Comparison of ENCODE assay signal across 8 mouse cellular contexts in the genomic region with DNA sequence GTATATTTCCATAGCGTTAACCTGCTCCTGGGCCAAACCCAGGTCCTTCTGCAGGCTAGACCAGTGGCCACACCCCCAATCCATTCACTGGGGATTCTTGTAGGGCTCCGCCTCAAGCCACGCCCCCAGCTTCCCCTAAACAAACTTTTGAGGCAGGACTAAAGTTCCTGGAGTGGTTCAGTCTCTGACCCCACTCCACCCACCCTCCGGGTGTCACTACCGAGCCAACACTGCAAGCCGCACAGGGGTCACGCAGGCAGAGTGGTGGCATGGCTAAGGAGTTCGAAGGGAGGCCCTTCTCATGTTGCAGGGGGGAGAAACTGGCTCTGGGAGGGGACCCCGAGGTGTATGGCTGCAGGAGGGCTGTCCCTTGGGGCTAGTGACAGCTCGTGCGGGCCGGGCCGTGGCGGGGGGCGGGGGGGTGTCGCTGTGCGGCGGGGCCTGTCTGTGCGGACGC. TPM values are rescaled to one million over a fixed set of nuclear protein-coding genes. Genes with fewer than 3 reads are reported as not detected.
DNase-seq lines count a peak whose midpoint lies in the region; ATAC-seq and TF ChIP-seq lines count a peak whose summit lies in the region.

No protein-coding gene starts in this region.

- H3K36me3 ChIP-seq in embryonic facial prominence, embryonic 15.5 days: no peaks in the 10 kb centered on the region
- no peaks in the 10 kb centered on the region for H3K36me3 ChIP-seq in heart, embryonic 13.5 days
- no peaks in the 10 kb centered on the region for H3K36me3 ChIP-seq in kidney, postnatal 0 days (ENCODE audit: insufficient read depth, low read length)
- no peaks in the 10 kb centered on the region for H3K36me3 ChIP-seq in lung, embryonic 16.5 days (ENCODE audit: control insufficient read depth, insufficient read depth, low read length)

- under 1% methylated on average over 20 of the region's 20 CpGs for WGBS in embryonic facial prominence, embryonic 15.5 days
- WGBS in heart, embryonic 13.5 days: 2% methylated on average over 19 of the region's 20 CpGs
- 1% methylated on average over 20 of the region's 20 CpGs for WGBS in kidney, postnatal 0 days
- 0% methylated on average over 18 of the region's 20 CpGs for WGBS in lung, embryonic 16.5 days
- 2% methylated on average over 20 of the region's 20 CpGs for WGBS in olfactory bulb, adult 2 months

- peak overlapping the region; percentile 94 for H3K27ac ChIP-seq in embryonic facial prominence, embryonic 15.5 days (replicated peaks)
- peak overlapping the region; percentile 97 for H3K27ac ChIP-seq in heart, embryonic 13.5 days (replicated peaks)
- H3K27ac ChIP-seq in kidney, postnatal 0 days: peak overlapping the region; percentile 97
- peak overlapping the region; percentile 98 for H3K27ac ChIP-seq in lung, embryonic 16.5 days (ENCODE audit: low read length)
- peak overlapping the region; percentile 75 for H3K27ac ChIP-seq in olfactory bulb, adult 2 months (ENCODE audit: insufficient read depth, low read depth, low read length)

- DNase-seq in B cell, adult 2 months: peak; percentile 83 to 84
- peak; percentile 45 to 73 for DNase-seq in adrenal gland, postnatal 4 days (ENCODE audit: low spot score in 2 of 2)
- peak; percentile 96 for DNase-seq in kidney, postnatal 0 days (ENCODE audit: low spot score)
- DNase-seq in thymus, postnatal 10 days (ENCODE audit: low spot score in 2 of 2): peak; percentile 63 to 68

- peak overlapping the region; percentile 90 for H3K4me2 ChIP-seq in embryonic facial prominence, embryonic 15.5 days (replicated peaks)
- H3K4me2 ChIP-seq in heart, embryonic 13.5 days: peak overlapping the region; percentile 93
- H3K4me2 ChIP-seq in kidney, postnatal 0 days (ENCODE audit: low read length): peak overlapping the region; percentile 87
- H3K4me2 ChIP-seq in lung, embryonic 16.5 days (ENCODE audit: low read depth, low read length): peak overlapping the region; percentile 98

- no peak for TF ChIP-seq POLR2A in olfactory bulb, adult 2 months (IDR thresholded peaks at IDR 0.05; ENCODE audit: insufficient read depth, low read depth, low read length)

- H3K4me3 ChIP-seq in embryonic facial prominence, embryonic 15.5 days (replicated peaks): peak overlapping the region; percentile 64
- peak overlapping the region; percentile 81 for H3K4me3 ChIP-seq in heart, embryonic 13.5 days
- peak overlapping the region; percentile 81 for H3K4me3 ChIP-seq in kidney, postnatal 0 days (replicated peaks; ENCODE audit: low read depth, low read length)
- H3K4me3 ChIP-seq in lung, embryonic 16.5 days (ENCODE audit: low read length): peak overlapping the region; percentile 83
- peak overlapping the region; percentile 86 for H3K4me3 ChIP-seq in olfactory bulb, adult 2 months (ENCODE audit: insufficient read depth, low read depth, low read length)

- peak overlapping the region; percentile 60 for H3K9ac ChIP-seq in embryonic facial prominence, embryonic 15.5 days
- H3K9ac ChIP-seq in heart, embryonic 13.5 days: peak overlapping the region; percentile 93
- H3K9ac ChIP-seq in kidney, postnatal 0 days (ENCODE audit: low read depth, low read length): peak overlapping the region; percentile 86
- H3K9ac ChIP-seq in lung, embryonic 16.5 days (ENCODE audit: low read length): peak overlapping the region; percentile 86

- no peaks in the 10 kb centered on the region for H3K9me3 ChIP-seq in embryonic facial prominence, embryonic 15.5 days (replicated peaks)
- H3K9me3 ChIP-seq in heart, embryonic 13.5 days: no peaks in the 10 kb centered on the region
- no peaks in the 10 kb centered on the region for H3K9me3 ChIP-seq in kidney, postnatal 0 days (replicated peaks; ENCODE audit: low read length)
- H3K9me3 ChIP-seq in lung, embryonic 16.5 days (ENCODE audit: control insufficient read depth, low read length): no peaks in the 10 kb centered on the region

- TF ChIP-seq CTCF in kidney, postnatal 0 days (IDR thresholded peaks at IDR 0.05; ENCODE audit: low read depth): peak; percentile 15; the same call in 1 of the 2 replicates
- no peak for TF ChIP-seq CTCF in olfactory bulb, adult 2 months (IDR thresholded peaks at IDR 0.05; ENCODE audit: insufficient read depth, low read depth, low read length)

- no peaks in the 10 kb centered on the region for H3K27me3 ChIP-seq in embryonic facial prominence, embryonic 15.5 days
- peaks cover 16% of the 10 kb centered on the region; the same call in 1 of the 2 replicates for H3K27me3 ChIP-seq in heart, embryonic 13.5 days (replicated peaks)
- no peaks in the 10 kb centered on the region for H3K27me3 ChIP-seq in kidney, postnatal 0 days (ENCODE audit: insufficient read depth, low read length)
- H3K27me3 ChIP-seq in lung, embryonic 16.5 days (ENCODE audit: control insufficient read depth, insufficient read depth, low read depth, low read length): no peaks in the 10 kb centered on the region

- peak; percentile 21 for ATAC-seq in embryonic facial prominence, embryonic 15.5 days (ENCODE audit: insufficient number of reproducible peaks, low FRiP score, low TSS enrichment, low read depth)
- ATAC-seq in heart, embryonic 13.5 days (ENCODE audit: extremely low read depth, insufficient number of reproducible peaks, low FRiP score, low TSS enrichment): peak; percentile 10; the same call in 1 of the 2 replicates
- ATAC-seq in kidney, postnatal 0 days (replicated peaks; ENCODE audit: low FRiP score, low read depth): peak; percentile 19
- peak; percentile 52 for ATAC-seq in lung, embryonic 16.5 days (ENCODE audit: low read depth)

- peaks cover 65% of the 10 kb centered on the region for H3K4me1 ChIP-seq in embryonic facial prominence, embryonic 15.5 days
- peaks cover 59% of the 10 kb centered on the region for H3K4me1 ChIP-seq in heart, embryonic 13.5 days
- H3K4me1 ChIP-seq in kidney, postnatal 0 days (replicated peaks; ENCODE audit: insufficient read depth, low read length): peaks cover 28% of the 10 kb centered on the region
- peaks cover 41% of the 10 kb centered on the region for H3K4me1 ChIP-seq in lung, embryonic 16.5 days (replicated peaks; ENCODE audit: control insufficient read depth, insufficient read depth, low read length)
- peaks cover 67% of the 10 kb centered on the region for H3K4me1 ChIP-seq in olfactory bulb, adult 2 months (ENCODE audit: control insufficient read depth, insufficient read depth, low read length)

RNA-seq across cellular contexts. Expression of gene Nfic, which starts 25.8 kb away (rescaled TPM):
- total RNA-seq in adrenal gland, postnatal 4 days (2021): 100 to 1,000 TPM; 120 to 129 TPM
- 138 and 139 TPM in 2 replicates for polyA plus RNA-seq in embryonic facial prominence, embryonic 15.5 days (2015; fragmentation: Nextera tagmentation; extraction: Ambion mirVana)
- polyA plus RNA-seq in heart, embryonic 13.5 days (2015; fragmentation: Nextera tagmentation; extraction: Ambion mirVana): 56.6 and 57.4 TPM in 2 replicates
- 62.3 and 72.5 TPM in 2 replicates for polyA plus RNA-seq in kidney, postnatal 0 days (2015; fragmentation: Nextera tagmentation; extraction: Ambion mirVana)
- polyA plus RNA-seq in lung, embryonic 16.5 days (2015; fragmentation: Nextera tagmentation; extraction: Ambion mirVana): 92.5 and 106 TPM in 2 replicates
- not detected in 2 replicates for polyA plus RNA-seq in olfactory bulb, adult 2 months (2012; ENCODE audit: insufficient read depth, insufficient read length, low replicate concordance, missing spikeins)

RNA-seq across cellular contexts. Expression of gene Smim24, which starts 36.8 kb away (rescaled TPM):
- 10 to 100 TPM in 1 of 2 experiments, 1 to 10 TPM in 1; 1.2 to 13.2 TPM for total RNA-seq in adrenal gland, postnatal 4 days (2021)
- 5.0 and 8.3 TPM in 2 replicates for polyA plus RNA-seq in embryonic facial prominence, embryonic 15.5 days (2015; fragmentation: Nextera tagmentation; extraction: Ambion mirVana)
- 2.7 and 3.1 TPM in 2 replicates for polyA plus RNA-seq in heart, embryonic 13.5 days (2015; fragmentation: Nextera tagmentation; extraction: Ambion mirVana)
- 62.4 and 68.6 TPM in 2 replicates for polyA plus RNA-seq in kidney, postnatal 0 days (2015; fragmentation: Nextera tagmentation; extraction: Ambion mirVana)
- polyA plus RNA-seq in lung, embryonic 16.5 days (2015; fragmentation: Nextera tagmentation; extraction: Ambion mirVana): 7.9 and 9.0 TPM in 2 replicates
- not detected in 2 replicates for polyA plus RNA-seq in olfactory bulb, adult 2 months (2012; ENCODE audit: insufficient read depth, insufficient read length, low replicate concordance, missing spikeins)

RNA-seq across cellular contexts. Expression of gene Gm48552, which starts 40.8 kb away (rescaled TPM):
- 1 to 10 TPM; 2.6 to 4.1 TPM for total RNA-seq in adrenal gland, postnatal 4 days (2021)
- polyA plus RNA-seq in embryonic facial prominence, embryonic 15.5 days (2015; fragmentation: Nextera tagmentation; extraction: Ambion mirVana): 1.6 and 2.9 TPM in 2 replicates
- 0.82 and 1.1 TPM in 2 replicates for polyA plus RNA-seq in heart, embryonic 13.5 days (2015; fragmentation: Nextera tagmentation; extraction: Ambion mirVana)
- polyA plus RNA-seq in kidney, postnatal 0 days (2015; fragmentation: Nextera tagmentation; extraction: Ambion mirVana): 0.82 and 1.9 TPM in 2 replicates
- 1.2 and 1.7 TPM in 2 replicates for polyA plus RNA-seq in lung, embryonic 16.5 days (2015; fragmentation: Nextera tagmentation; extraction: Ambion mirVana)
- not detected in 2 replicates for polyA plus RNA-seq in olfactory bulb, adult 2 months (2012; ENCODE audit: insufficient read depth, insufficient read length, low replicate concordance, missing spikeins)

RNA-seq across cellular contexts. Expression of gene Gm48551, which starts 45.4 kb away (rescaled TPM):
- total RNA-seq in adrenal gland, postnatal 4 days (2021): 1 to 10 TPM; 1.7 to 1.8 TPM
- polyA plus RNA-seq in embryonic facial prominence, embryonic 15.5 days (2015; fragmentation: Nextera tagmentation; extraction: Ambion mirVana): 3.1 and 3.2 TPM in 2 replicates
- 2.1 and 2.3 TPM in 2 replicates for polyA plus RNA-seq in heart, embryonic 13.5 days (2015; fragmentation: Nextera tagmentation; extraction: Ambion mirVana)
- 1.9 and 2.1 TPM in 2 replicates for polyA plus RNA-seq in kidney, postnatal 0 days (2015; fragmentation: Nextera tagmentation; extraction: Ambion mirVana)
- polyA plus RNA-seq in lung, embryonic 16.5 days (2015; fragmentation: Nextera tagmentation; extraction: Ambion mirVana): 3.0 and 3.1 TPM in 2 replicates
- not detected in 2 replicates for polyA plus RNA-seq in olfactory bulb, adult 2 months (2012; ENCODE audit: insufficient read depth, insufficient read length, low replicate concordance, missing spikeins)

RNA-seq across cellular contexts. Expression of gene Dohh, which starts 45.4 kb away (rescaled TPM):
- 10 to 100 TPM; 49.4 to 49.7 TPM for total RNA-seq in adrenal gland, postnatal 4 days (2021)
- polyA plus RNA-seq in embryonic facial prominence, embryonic 15.5 days (2015; fragmentation: Nextera tagmentation; extraction: Ambion mirVana): 83.1 and 85.2 TPM in 2 replicates
- polyA plus RNA-seq in heart, embryonic 13.5 days (2015; fragmentation: Nextera tagmentation; extraction: Ambion mirVana): 69.7 and 73.6 TPM in 2 replicates
- 74.3 and 80.6 TPM in 2 replicates for polyA plus RNA-seq in kidney, postnatal 0 days (2015; fragmentation: Nextera tagmentation; extraction: Ambion mirVana)
- polyA plus RNA-seq in lung, embryonic 16.5 days (2015; fragmentation: Nextera tagmentation; extraction: Ambion mirVana): 71.4 and 73.1 TPM in 2 replicates
- not detected in 2 replicates for polyA plus RNA-seq in olfactory bulb, adult 2 months (2012; ENCODE audit: insufficient read depth, insufficient read length, low replicate concordance, missing spikeins)

Comparison
In these comparisons a context has a peak if more than half of its experiments do, and no peak if none do; other contexts are left out.
1. Peak in every context shown above with its lines: DNase-seq, ATAC-seq, H3K4me3 ChIP-seq and H3K27ac ChIP-seq.